Mouse (Mus musculus) naive thymus-derived CD4-positive, alpha-beta T cell, adult 2 months (primary cell): ENCODE results near the gene Ppp4c.

Experiments used
- DNase-seq: peaks from one replicate; pipeline ENCODE4 v3.0.0-alpha.2; 2011; ENCODE audit warnings: low read depth

The Ppp4c gene

DNA sequence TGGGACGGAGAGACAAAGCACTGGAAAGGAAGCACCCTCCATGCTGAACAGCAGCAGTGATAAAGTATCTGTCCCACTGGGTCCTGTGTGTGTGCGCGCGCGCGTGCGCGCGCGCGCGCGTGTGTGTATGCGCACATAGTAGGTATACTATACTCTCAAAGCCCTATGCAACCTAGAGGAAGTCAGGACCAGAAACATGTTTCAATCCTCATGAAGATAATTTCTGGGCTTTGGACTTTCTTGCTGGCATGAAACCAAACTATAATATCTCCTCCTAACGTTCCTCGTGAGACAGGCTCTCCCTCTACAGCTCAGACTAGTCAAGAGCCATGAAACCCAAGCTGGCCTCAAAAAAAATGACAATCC, 8.7 kb upstream of the Ppp4c start:
- DNase-seq, result no peak

DNA sequence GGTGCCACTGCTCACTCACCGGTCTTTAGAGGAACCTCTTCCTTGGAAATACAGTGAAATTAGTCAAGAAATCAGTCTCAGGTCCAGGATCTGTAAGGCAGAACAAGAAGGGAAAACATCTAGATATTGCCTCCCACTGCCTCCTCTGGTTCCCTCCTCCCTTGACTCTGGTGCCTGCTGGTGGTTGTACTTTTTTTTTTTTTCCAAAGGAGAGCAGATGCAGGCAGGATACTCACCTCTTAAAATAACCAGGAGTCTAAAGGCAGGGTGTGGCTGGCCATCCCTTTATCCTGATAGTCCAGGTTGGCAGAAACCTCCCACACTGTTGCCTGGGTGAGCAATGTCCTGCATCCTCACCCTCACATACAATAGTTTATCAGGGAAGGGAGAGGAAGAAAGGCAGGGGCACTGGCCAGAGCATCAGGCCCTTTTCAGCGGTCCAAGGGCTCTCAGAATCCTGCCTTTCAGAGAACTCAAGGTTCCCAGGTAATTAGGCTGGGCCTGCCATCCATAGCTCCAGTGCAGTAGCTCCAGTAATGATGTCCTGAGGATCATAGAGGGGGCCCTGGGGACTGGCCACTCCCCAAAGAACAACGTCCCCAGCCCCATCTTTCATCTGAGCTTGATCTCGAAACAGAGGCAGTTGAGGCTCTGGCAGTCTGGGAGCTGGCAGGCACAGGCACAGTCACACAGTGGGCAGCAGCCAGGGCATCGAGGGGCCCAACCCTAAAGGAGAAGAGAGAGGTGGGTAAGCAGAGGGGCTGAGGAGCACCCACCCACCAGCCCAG, 8.2 kb upstream of the Ppp4c start:
- no peak for DNase-seq

DNA sequence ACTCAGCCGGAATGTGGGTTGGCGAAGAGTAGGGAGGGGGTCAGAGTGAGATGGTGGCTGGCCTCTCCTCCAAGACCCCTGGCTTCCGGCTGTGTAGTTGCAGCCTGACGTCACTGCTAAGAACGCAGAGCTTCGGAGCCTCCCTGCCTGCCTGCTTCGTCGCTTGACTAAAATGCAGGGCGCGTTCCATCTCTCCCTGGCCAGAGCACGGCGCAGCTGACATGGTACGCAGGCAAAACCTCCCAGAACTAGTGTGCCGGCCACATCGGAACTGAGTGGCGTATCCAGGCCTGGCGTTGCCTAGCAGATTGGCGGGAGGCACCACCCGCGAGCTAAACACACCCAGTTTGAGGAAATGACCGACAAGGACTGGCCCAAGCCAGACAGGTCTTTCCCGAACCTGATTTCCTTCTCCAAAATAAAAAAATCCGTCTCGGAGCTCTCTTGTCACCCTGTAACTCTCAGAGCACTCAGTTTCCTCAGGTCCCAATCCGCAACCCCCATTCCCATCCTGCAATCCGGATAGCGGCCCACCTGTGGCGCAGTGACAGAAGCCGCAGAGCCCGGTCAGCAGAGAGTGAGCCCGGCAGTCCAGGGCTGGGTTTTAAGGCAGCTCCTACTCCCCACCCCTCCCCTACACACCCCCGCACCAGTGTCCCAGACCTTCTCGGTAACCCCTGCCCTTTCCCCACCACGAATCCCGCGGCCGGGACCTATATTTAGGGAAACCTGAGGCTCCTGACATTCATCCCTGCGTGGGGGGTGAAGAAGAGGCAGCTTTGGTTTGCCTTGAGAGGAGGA, 7.4 kb upstream of the Ppp4c start:
- DNase-seq, result peak; percentile 90

DNA sequence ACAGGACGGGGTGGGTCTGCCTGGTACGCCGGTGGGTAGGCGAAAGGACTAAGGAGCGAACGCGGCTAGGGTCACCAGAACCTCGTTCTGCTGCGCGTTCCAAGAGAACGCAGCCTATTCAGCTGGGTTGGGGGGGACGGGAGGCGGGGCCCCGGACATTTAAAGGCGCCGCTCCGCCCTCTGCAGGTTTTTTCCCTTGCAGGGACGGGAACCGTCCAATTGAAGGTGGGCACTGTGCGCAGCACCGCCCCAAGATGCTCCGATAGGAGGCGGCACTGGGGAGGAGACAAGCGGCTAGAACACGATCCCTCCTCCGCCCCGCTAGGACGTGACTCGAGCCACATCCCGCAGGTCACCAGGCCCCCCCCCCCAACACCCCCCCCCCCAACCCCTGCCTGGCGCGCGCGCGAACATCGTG, 6.8 kb upstream of the Ppp4c start:
- peak; percentile 97 for DNase-seq

DNA sequence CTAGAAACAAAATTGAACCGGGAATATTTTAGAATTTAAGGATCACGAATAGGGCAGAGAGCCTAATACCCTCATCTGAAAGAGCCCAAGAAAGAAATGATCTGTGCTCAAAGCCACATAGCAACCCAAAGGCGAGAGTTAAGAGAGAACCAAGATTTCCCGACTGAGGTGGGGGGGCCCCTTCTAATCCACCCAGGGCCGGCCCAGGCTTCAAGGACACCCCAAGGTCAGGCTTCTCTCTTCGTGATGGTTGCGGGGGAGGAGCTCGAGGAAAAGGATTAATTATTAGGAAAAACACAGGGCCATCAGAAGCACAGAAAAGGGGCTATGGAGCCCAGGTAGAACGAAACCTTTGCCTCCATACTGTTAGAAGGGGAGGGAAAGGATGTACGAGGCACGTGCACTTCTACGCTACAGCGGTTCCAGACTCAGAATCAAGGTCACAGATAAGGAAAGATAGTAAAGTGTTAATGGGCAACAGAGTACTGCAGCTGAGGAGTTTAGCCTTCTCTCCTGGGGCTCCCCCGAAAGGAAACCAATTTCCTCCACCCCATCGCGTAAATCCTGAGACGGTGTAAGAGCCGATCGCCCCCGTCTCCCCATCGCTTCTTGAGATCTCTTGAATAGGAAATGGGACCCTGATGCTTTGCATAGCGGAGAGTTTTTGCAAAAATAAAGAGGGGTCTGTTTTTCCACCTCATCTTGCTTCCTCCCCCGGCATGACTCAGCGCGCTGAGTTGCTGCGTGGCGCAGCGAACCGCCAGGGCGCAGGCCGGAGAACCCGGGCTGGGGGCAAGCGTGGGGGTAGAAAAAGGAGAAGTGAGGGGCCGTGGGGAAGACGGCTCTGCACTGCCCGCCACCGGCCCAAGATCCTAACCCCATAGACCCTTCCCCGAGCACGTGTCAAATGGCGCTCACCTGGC, 6.1 kb upstream of the Ppp4c start:
- peak; percentile 60 for DNase-seq

DNA sequence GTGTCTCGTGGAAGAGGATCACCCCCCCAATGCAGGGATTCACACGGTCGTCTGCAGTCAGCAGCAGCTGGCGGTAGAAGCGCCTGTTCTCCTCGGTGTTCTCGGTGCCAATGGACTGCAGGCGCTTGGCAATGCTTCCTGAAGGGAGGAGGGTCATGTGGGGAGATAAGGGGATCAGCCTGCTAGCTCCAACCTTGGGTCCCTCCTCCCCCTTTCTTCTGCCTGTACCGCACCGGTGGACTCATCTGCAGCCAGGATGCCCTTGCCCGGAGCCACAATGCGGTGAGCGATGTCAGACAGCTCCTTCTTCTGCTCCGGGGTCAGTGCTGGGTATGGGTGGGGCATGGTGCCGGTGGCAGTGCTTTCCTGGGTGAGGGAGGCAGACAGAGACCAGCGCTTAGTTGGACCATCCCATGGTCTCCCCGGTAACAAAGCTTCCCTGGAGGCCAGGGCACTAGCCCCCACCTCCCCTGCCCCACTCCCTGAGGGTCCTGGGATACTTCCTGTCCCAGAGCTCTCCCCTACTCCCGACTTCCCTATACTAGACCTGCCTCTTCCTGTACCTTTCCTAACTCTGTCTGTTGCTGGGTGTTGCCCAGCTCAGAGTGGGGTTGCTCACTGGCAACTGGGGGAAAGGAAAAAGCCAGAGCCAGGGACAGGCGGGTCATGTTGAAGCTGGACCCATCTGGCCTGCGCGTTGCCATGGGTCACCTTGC, 5.3 kb upstream of the Ppp4c start, which contains the start of gene Fam57b:
Fam57b (plus strand) TSS at position 258 of the 716 bp plus-strand sequence.
- DNase-seq, result no peak

DNA sequence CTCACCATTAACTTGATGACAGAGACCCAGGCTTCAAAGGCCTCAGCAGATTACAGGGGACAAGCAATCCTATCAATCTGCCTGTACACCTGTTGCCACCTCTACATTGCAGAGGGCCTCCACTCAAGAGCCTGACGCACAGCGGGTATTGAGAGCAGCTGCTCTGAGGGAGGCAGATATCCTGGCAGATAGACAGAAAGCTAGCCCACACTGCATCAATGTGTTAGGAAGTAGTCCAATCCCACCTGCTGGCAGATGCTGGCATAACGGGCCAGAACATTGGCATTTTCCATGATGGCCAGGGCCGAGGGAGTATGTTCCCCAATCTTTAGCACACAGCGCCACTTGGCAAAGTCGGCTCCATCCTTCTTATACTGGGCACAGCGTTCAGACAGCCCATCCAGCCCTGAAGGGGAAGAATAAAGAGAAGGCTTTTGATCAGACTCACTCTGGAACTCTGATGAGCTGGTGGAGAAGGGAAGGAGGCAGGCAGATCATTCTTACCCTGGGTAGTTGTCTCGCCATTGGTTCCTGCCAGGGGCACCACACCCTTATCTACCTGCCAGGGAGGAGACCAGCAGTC, 4.1 kb upstream of the Ppp4c start:
- DNase-seq, result peak; percentile 60

DNA sequence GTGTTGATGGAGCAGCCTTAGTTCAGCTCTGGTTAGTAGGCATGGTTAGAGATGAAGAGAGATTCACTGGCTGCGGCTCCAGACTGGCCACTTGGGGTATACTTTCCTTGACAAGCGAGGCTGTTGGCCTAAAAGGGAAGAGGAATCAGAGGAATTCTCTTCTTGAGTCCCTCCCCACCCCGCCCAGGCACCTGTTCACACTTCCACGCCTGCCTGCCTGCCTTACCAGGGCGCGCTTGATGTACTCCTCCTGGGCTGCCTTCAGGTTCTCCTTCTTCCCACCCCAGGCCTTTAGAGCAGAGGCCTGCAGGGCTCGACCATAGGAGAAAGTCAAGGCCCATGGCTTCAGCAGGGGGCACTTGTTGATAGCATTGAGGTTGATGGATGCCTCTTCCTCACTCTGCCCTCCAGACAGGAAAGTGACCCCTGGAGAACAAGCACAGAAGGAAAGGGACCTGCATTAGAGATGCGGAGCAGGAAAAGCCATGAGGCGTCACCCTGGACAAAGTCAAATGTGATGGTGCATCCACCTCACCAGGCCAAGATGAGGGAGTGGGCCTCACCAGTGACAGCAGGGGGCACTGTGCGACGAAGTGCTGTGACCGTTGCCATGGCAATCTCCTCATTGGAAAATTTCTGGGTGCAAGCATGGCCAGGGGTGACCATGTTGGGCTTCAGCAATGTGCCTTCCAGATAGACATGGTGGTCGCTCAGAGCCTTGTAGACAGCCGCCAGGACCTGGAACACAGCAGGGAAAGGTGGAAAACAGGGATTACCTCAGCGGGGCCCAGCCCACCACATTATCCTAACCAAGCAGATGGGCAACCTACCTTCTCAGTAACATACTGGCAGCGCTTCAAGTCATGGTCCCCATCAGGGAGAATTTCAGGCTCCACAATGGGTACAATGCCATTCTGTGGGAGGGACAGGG, 3.4 kb upstream of the Ppp4c start:
- DNase-seq, result no peak

DNA sequence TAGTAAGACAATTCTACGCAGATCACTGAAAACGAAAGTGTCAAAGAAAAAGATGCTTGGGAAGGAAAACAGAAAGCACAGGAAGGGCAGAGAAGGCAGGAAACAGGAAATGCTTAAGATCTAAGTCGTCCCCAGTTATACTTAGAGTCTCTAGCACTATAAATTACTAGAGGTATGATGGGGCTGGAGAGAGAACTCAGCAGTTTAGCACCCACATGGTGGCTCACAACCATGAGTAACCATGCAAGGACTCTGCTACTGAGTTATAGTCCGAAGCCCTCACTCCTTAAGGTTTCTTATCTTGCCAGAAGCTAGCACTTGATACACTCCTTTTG, 1.9 kb upstream of the Ppp4c start:
- DNase-seq, result peak; percentile 73

DNA sequence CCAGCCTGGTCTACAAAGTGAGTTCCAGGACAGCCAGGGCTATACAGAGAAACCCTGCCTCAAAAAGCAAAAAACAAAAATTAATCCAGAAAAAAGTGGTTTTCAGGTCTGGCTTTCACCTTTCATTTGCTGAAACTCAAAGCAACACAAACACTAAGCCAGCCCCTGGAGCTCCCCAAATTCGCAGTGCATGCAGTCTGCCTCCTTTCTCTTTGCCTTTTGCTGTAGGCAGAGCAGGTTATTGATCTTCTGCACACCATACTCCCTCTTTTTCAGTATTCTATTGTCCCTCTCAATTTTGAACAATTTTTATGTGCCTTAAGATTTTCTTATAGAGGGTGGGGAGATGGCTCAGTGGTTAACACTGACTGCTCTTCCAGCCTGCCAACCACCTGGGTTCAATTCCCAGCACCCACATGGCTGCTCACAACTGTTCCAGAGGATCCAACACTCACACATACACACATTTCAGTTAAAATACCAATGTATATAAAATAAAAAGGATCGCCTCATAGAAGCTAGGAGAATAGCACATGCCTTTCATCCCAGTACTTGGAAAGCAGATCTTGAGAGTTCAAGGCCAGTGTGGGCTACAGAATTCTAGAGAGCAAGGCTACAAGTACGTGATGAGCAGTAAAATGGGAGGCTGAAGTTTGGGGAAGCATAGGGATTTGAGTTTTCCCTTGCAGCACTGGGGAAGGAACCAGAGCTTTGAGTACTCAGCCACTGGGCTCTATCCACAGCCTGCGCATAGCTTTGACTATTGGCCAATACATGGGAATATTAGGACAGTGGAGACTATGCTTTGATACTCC, 1.4 kb upstream of the Ppp4c start:
- DNase-seq, result no peak

DNA sequence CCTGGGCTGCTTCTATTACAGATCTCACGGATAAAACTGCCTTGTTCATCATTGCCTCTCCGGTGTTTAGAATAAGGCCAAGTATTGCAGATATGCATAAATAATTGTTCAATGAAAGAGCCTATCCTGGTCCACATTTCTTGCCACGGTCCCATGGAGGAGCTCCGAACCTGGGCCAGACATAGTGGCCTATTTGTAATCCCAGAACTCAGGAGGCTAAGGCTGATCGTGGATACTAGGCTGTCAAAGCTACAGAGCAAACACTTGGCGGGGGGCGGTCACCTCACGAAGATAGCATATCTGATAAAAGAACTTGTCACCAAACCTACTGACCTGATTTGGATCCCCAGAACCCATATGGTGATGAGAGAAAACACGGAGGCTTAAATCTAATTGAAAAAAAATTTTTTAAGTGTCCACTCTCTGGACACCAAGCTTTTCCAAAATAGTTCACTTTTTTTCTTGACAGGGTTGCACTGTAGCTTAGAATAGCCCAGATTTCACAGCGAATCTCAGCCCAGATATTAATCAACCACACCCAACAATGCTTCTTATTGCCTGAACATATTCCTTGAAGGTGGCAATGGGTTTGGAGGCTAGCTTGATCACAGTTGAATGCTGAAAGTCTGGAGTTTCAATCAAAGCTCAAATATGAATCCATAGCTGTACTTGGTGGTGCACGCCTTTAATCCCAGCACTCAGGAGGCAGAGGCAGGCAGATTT, 586 bp upstream of the Ppp4c start:
- DNase-seq, result no peak

DNA sequence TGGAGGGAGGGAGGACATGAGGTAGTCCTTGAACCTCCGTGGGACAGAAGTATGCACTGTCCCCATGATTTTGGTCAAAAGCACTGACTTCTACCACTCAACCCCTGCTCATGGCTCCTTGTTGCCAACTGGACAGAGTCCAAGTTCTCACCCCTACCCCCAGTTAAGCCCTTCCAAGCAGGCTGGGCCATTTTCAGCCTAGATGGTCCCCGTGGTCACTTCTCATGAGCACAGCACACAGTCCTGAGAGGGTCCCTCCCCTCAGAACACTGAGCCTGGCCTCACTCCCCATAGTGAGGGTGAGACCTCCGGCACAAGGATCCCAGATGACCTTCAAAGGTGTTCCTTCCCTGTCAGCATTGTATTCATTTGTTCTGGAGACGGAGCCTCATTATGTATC, 3.2 kb downstream of the Ppp4c start:
- DNase-seq, result no peak

DNA sequence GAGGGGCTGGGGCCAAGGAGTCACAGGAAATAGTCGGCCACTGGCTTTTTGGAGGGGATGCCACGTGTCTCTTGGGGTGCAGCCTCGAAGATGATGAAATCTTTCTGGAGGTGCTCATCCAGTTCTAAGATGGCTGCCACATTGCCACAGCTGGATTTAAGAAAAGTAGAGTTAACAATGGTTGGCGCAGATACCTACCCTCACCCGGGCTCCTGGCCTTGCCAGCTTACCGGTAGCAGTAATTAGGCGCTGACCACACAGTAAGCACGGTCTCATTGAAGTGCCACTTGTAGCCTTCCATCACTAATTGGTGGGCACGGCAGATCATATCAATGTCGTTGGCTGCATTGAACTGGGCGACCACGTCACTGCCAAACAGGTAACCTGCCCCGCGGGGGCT, 6.2 kb downstream of the Ppp4c start:
- DNase-seq, result no peak

DNA sequence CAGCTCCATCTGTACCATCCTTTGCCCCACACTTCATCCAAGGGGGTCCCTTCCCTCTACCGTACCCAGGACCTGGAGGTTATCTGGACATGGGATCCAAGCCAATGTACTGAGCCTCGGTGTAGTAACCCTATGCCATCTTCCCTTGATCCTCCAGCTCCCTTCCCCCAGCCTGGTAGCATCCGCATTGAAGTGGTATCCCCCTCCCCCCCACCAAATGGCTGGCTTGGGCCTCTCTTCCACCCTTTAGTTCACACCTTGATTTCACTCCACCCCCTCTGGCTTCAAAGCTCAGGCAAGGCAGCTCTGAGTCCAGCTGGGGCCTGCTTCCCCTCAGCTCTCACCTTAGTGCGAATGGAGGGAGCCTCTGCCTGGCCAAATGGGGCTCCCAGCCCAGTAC, 7.2 kb downstream of the Ppp4c start:
- DNase-seq, result no peak

DNA sequence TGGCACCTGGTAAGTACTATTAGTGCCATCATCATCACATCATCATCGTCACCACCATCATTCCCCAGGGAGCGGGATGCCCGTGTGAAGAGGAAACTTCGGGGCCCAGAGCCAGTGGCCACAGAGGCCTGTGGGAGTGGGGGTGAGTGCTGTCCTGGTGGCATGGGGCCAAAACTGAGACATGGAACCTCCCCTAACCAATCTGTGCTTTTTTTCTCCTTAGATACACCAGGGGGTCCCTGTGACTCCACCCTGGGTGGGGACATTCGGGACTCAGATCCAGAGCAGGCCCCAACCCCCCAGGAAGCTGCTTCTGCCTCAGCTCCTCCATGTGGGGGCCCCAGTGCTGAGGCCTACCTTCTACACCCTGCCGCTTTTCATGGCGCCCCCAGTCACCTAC, 7.8 kb downstream of the Ppp4c start:
- no peak for DNase-seq

DNA sequence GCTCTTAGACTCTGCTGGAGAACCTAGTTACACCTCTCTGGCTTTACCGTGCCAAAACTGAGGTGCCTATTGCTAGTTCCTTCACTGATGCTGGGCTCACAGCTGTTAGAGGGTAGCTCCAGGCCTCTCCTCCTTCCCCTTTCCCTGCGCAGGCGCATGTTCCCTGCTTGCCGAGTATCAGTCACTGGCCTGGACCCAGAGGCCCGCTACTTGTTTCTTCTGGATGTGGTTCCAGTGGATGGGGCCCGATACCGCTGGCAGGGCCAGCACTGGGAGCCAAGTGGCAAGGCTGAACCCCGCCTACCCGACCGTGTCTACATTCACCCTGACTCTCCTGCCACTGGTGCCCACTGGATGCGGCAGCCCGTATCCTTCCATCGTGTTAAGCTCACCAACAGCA, 9.6 kb downstream of the Ppp4c start:
- DNase-seq, result no peak

DNA sequence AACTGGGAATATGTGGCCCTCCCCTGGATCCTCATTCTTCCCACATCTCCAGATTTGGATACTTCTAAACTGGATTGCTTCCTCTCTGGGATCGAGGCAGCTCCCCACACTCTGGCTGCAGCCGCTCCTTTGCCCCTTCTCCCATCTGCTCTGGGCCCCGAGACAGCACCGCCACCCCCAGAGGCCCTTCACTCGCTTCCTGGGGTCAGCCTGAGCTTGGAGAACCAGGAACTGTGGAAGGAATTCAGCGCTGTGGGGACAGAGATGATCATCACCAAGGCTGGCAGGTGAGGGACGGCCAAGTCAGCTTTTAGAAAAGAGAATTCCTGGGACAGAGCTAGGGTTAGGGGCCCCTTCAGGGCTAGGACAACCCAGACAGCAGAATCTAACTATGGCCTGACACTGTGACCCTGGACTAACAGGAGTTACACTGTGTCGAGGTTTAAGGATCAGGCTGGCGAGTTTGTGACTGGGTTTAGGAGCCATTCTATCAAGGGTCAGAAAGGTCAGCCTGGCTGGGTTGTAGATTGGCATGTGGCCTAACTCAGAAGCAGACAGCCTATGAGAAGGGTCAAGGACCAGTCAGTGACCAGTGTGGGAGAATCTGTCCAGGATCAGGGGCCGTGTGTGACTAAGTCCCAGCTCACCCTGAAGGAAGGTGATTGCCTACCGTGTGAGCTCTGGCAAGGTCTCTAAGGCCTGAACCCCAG, 10.5 kb downstream of the Ppp4c start:
- DNase-seq, result no peak

DNA sequence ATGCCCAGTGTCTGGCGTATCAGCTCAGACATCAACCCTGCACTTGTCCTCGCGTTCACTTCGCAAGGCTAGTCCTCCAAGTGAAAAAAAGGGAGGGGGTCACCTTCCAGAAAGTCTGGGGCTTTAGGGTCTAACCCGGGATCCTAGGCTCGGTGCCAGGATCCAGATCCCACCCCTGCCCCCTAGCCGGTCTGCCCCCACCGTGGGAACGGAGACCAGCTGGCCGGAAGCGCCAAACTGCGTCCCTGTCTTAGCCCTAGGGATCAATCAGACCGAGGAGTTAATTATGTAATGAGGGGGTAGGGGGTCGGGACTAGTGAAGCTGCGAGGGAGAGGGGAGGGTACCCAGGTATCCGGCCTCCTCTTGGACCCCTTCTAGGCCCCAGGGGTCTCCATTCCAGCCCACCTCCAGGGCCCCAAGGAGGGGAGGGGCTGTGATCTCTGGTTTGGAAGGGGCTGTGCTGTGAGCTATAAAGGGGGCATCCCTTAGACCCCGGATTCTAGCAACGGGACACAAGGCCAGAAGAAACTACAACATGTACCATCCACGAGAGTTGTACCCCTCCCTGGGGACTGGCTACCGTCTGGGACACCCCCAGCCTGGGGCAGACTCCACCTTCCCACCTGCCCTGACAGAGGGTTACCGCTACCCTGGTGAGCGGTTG, 11.2 kb downstream of the Ppp4c start, which contains the start of gene Tbx6:
Tbx6 (plus strand) TSS at position 513 of the 665 bp plus-strand sequence.
- DNase-seq, result no peak
